Mouse (Mus musculus) lung, adult 10 weeks (tissue): Measurements from ENCODE around the gene Tpm4. TPM values are rescaled to one million over a fixed set of nuclear protein-coding genes. Genes with fewer than 3 reads are reported as not detected.

ENCODE experiments used
- polyA plus RNA-seq: library from polyadenylated mRNA; stranded (reverse); fragments of 350-450 nt; fragmentation: Illumina TruSeq; extraction: RNeasy Lipid Tissue Mini Kit (QIAGEN cat#74804); gene quantifications from one replicate; pipeline ENCODE4 v1.2.3, GENCODE M21; 2014; ENCODE audit warnings: low read depth, low replicate concordance; ENCODE audit not compliant: insufficient read depth

The Tpm4 gene
- 317 TPM for polyA plus RNA-seq

GRCm38 (mm10) chr8:72134756-72135445, at the start of gene Tpm4:
Gene Tpm4 (plus strand): TSS chr8:72134975.

GRCm38 (mm10) chr8:72106740-72107139, 28.0 kb upstream of the Tpm4 start, which contains the start of gene Olfr374:
Gene Olfr374 (plus strand): TSS chr8:72107040.

GRCm38 (mm10) chr8:72160707-72161697, 26.2 kb downstream of the Tpm4 start, which contains the start of gene Rab8a:
Gene Rab8a (plus strand): TSS chr8:72161200.

GRCm38 (mm10) chr8:72189417-72190214, 54.8 kb downstream of the Tpm4 start, which contains the start of gene Hsh2d:
Gene Hsh2d (plus strand): TSS chr8:72189638.

Other genes starting within 250 kb of the Tpm4 start
- gene Zfp882, start 226.4 kb upstream of the Tpm4 start, polyA plus RNA-seq, result 1.8 TPM
- 12.6 TPM for gene Zfp617, start 226.3 kb upstream of the Tpm4 start, polyA plus RNA-seq
- 8.9 TPM for gene Zfp961, start 183.9 kb upstream of the Tpm4 start, polyA plus RNA-seq
- 12.6 TPM for gene Cyp4f18, start 125.3 kb upstream of the Tpm4 start, polyA plus RNA-seq
- not detected for gene Olfr372, start 93.8 kb upstream of the Tpm4 start, polyA plus RNA-seq
- not detected for gene Olfr373, start 51.8 kb upstream of the Tpm4 start, polyA plus RNA-seq
- gene Olfr374, start 27.9 kb upstream of the Tpm4 start, polyA plus RNA-seq, result not detected
- gene Rab8a, start 26.2 kb downstream of the Tpm4 start, polyA plus RNA-seq, result 39.2 TPM
- gene Hsh2d, start 54.7 kb downstream of the Tpm4 start, polyA plus RNA-seq, result 1.3 TPM
- 0.62 TPM for gene Cib3, start 77.9 kb downstream of the Tpm4 start, polyA plus RNA-seq
- not detected for gene Gm11034, start 78.7 kb downstream of the Tpm4 start, polyA plus RNA-seq
- gene Fam32a, start 84.8 kb downstream of the Tpm4 start, polyA plus RNA-seq, result 64.0 TPM
- gene Ap1m1, start 105.0 kb downstream of the Tpm4 start, polyA plus RNA-seq, result 29.5 TPM
- gene Gm10282, start 170.3 kb downstream of the Tpm4 start, polyA plus RNA-seq, result 2.8 TPM
- gene Klf2, start 184.1 kb downstream of the Tpm4 start, polyA plus RNA-seq, result 209 TPM